In genomic region chr15:98792233-98793020, GRCm38 (mm10) we compare ENCODE assay signal across 8 mouse cellular contexts. TPM values are rescaled to one million over a fixed set of nuclear protein-coding genes. Genes with fewer than 3 reads are reported as not detected.
DNase-seq lines count a peak whose midpoint lies in the region; ATAC-seq and TF ChIP-seq lines count a peak whose summit lies in the region.
"Had no signal": no experiment of that assay in that cellular context is flagged by ENCODE, and none has a peak within 500 bp of the region (broad histone marks: within the 10 kb centered on the region; RNA-seq: fewer than 3 reads in every experiment).

No protein-coding gene starts in this region.

- H3K4me2 ChIP-seq in lung, embryonic 16.5 days (ENCODE audit: low read depth, low read length): no peak overlapping the region
- peak overlapping the region; percentile 46 for H3K4me2 ChIP-seq in forebrain, embryonic 13.5 days
- peak overlapping the region; percentile 34 for H3K4me2 ChIP-seq in liver, embryonic 12.5 days
- peak overlapping the region; percentile 49 for H3K4me2 ChIP-seq in stomach, embryonic 15.5 days

- ATAC-seq in lung, embryonic 16.5 days (ENCODE audit: low read depth): no peak
- peak; percentile 46; the same call in 1 of the 2 replicates for ATAC-seq in forebrain, embryonic 13.5 days
- ATAC-seq in liver, embryonic 12.5 days: no peak
- no peak for ATAC-seq in stomach, embryonic 15.5 days (ENCODE audit: insufficient read depth, low FRiP score, low read depth)
- ATAC-seq in megakaryocyte progenitor cell, adult 5-6 weeks (replicated peaks; ENCODE audit: poor library complexity): no peak

- DNase-seq in lung, adult 2 months: no peak
- DNase-seq in thymus, postnatal 36 days: no peak

- WGBS in lung, embryonic 16.5 days: 1% methylated on average over 75 of the region's 75 CpGs
- WGBS in lung, adult 2 months: 2% methylated on average over 75 of the region's 75 CpGs
- WGBS in forebrain, embryonic 13.5 days: under 1% methylated on average over 75 of the region's 75 CpGs
- WGBS in liver, embryonic 12.5 days (ENCODE audit: insufficient replicate concordance): 3% methylated on average over 60 of the region's 75 CpGs
- under 1% methylated on average over 75 of the region's 75 CpGs for WGBS in stomach, embryonic 15.5 days

- no peak for TF ChIP-seq POLR2A in lung, adult 2 months (IDR thresholded peaks at IDR 0.05; ENCODE audit: borderline replicate concordance, extremely low read depth, low read depth, low read length)

- H3K36me3 ChIP-seq in lung, embryonic 16.5 days (ENCODE audit: control insufficient read depth, insufficient read depth, low read length): no peaks in the 10 kb centered on the region
- no peaks in the 10 kb centered on the region for H3K36me3 ChIP-seq in forebrain, embryonic 13.5 days (ENCODE audit: poor library complexity, severe bottlenecking)
- no peaks in the 10 kb centered on the region for H3K36me3 ChIP-seq in liver, embryonic 12.5 days
- no peaks in the 10 kb centered on the region for H3K36me3 ChIP-seq in stomach, embryonic 15.5 days

- TF ChIP-seq CTCF in lung, adult 2 months (IDR thresholded peaks at IDR 0.05; ENCODE audit: insufficient read depth, low read length): no peak

- H3K9me3 ChIP-seq in lung, embryonic 16.5 days (ENCODE audit: control insufficient read depth, low read length): no peaks in the 10 kb centered on the region
- H3K9me3 ChIP-seq in forebrain, embryonic 13.5 days (replicated peaks): no peaks in the 10 kb centered on the region
- H3K9me3 ChIP-seq in liver, embryonic 12.5 days (replicated peaks): no peaks in the 10 kb centered on the region
- H3K9me3 ChIP-seq in stomach, embryonic 15.5 days: no peaks in the 10 kb centered on the region

- H3K4me1 ChIP-seq in lung, embryonic 16.5 days (replicated peaks; ENCODE audit: control insufficient read depth, insufficient read depth, low read length): peaks cover 20% of the 10 kb centered on the region
- H3K4me1 ChIP-seq in lung, adult 2 months (ENCODE audit: control insufficient read depth, insufficient read depth, low read length): peaks cover 13% of the 10 kb centered on the region; the same call in 1 of the 2 replicates
- peaks cover 33% of the 10 kb centered on the region for H3K4me1 ChIP-seq in forebrain, embryonic 13.5 days
- peaks cover 21% of the 10 kb centered on the region for H3K4me1 ChIP-seq in liver, embryonic 12.5 days
- peaks cover 39% of the 10 kb centered on the region for H3K4me1 ChIP-seq in stomach, embryonic 15.5 days

- no peak overlapping the region for H3K27ac ChIP-seq in lung, embryonic 16.5 days (ENCODE audit: low read length)
- no peak overlapping the region for H3K27ac ChIP-seq in forebrain, embryonic 13.5 days
- H3K27ac ChIP-seq in liver, embryonic 12.5 days: no peak overlapping the region
- H3K27ac ChIP-seq in stomach, embryonic 15.5 days: no peak overlapping the region

- H3K9ac ChIP-seq in lung, embryonic 16.5 days (ENCODE audit: low read length): no peak overlapping the region
- H3K9ac ChIP-seq in forebrain, embryonic 13.5 days: no peak overlapping the region
- no peak overlapping the region for H3K9ac ChIP-seq in liver, embryonic 12.5 days
- no peak overlapping the region for H3K9ac ChIP-seq in stomach, embryonic 15.5 days

- peak overlapping the region; percentile 15; the same call in 1 of the 2 replicates for H3K4me3 ChIP-seq in lung, embryonic 16.5 days (ENCODE audit: low read length)
- no peak overlapping the region for H3K4me3 ChIP-seq in lung, adult 2 months (replicated peaks; ENCODE audit: extremely low read depth, low read depth, low read length)
- H3K4me3 ChIP-seq in forebrain, embryonic 13.5 days: peak overlapping the region; percentile 27
- 0 out of 2 replicates have a peak overlapping the region, but pooled peaks have one; percentile 0 for H3K4me3 ChIP-seq in liver, embryonic 12.5 days
- H3K4me3 ChIP-seq in stomach, embryonic 15.5 days (replicated peaks): peak overlapping the region; percentile 29

- peaks cover 99% of the 10 kb centered on the region for H3K27me3 ChIP-seq in lung, embryonic 16.5 days (ENCODE audit: control insufficient read depth, insufficient read depth, low read depth, low read length)
- H3K27me3 ChIP-seq in forebrain, embryonic 13.5 days: peaks cover 98% of the 10 kb centered on the region
- H3K27me3 ChIP-seq in liver, embryonic 12.5 days (replicated peaks): peaks cover 100% of the 10 kb centered on the region
- H3K27me3 ChIP-seq in stomach, embryonic 15.5 days (replicated peaks): peaks cover 95% of the 10 kb centered on the region

RNA-seq across cellular contexts. Expression of gene Wnt1, which starts 2.8 kb away (rescaled TPM):
- not detected in 2 replicates for polyA plus RNA-seq in lung, embryonic 16.5 days (2015; fragmentation: Nextera tagmentation; extraction: Ambion mirVana)
- polyA plus RNA-seq in lung, adult 2 months (2012; rRNA removed): not detected in 2 replicates
- not detected in 2 replicates for polyA plus RNA-seq in forebrain, embryonic 13.5 days (2015; fragmentation: Nextera tagmentation; extraction: Ambion mirVana)
- not detected in 2 replicates for polyA plus RNA-seq in liver, embryonic 12.5 days (2016; fragmentation: Nextera tagmentation; extraction: Ambion mirVana)
- polyA plus RNA-seq in stomach, embryonic 15.5 days (2015; fragmentation: Nextera tagmentation; extraction: Ambion mirVana): not detected in 2 replicates
- total RNA-seq in megakaryocyte progenitor cell, adult 5-6 weeks (2015): not detected in 2 replicates
- total RNA-seq in megakaryocyte progenitor cell, adult 5-6 weeks (2017): not detected in 2 replicates
- total RNA-seq: common myeloid progenitor, adult 5-6 weeks had no signal

RNA-seq across cellular contexts. Expression of gene Wnt10b, which starts 14.5 kb away (rescaled TPM):
- polyA plus RNA-seq in lung, embryonic 16.5 days (2015; fragmentation: Nextera tagmentation; extraction: Ambion mirVana): 0.13 and 0.23 TPM in 2 replicates
- 21.8 and 37.4 TPM in 2 replicates for polyA plus RNA-seq in lung, adult 2 months (2012; rRNA removed)
- not detected in 2 replicates for polyA plus RNA-seq in forebrain, embryonic 13.5 days (2015; fragmentation: Nextera tagmentation; extraction: Ambion mirVana)
- polyA plus RNA-seq in liver, embryonic 12.5 days (2016; fragmentation: Nextera tagmentation; extraction: Ambion mirVana): not detected in 2 replicates
- 0.08 TPM in 1 of 2 replicates, not detected in the other for polyA plus RNA-seq in stomach, embryonic 15.5 days (2015; fragmentation: Nextera tagmentation; extraction: Ambion mirVana)
- 0.22 TPM in 1 of 2 replicates, not detected in the other for total RNA-seq in megakaryocyte progenitor cell, adult 5-6 weeks (2015)
- 0.54 TPM in 1 of 2 replicates, not detected in the other for total RNA-seq in megakaryocyte progenitor cell, adult 5-6 weeks (2017)

RNA-seq across cellular contexts. Expression of gene Ddn, which starts 16.9 kb away (rescaled TPM):
- polyA plus RNA-seq in lung, embryonic 16.5 days (2015; fragmentation: Nextera tagmentation; extraction: Ambion mirVana): not detected in 2 replicates
- polyA plus RNA-seq in lung, adult 2 months (2012; rRNA removed): 0.21 and 0.31 TPM in 2 replicates
- 0.05 and 0.15 TPM in 2 replicates for polyA plus RNA-seq in forebrain, embryonic 13.5 days (2015; fragmentation: Nextera tagmentation; extraction: Ambion mirVana)
- not detected in 2 replicates for polyA plus RNA-seq in liver, embryonic 12.5 days (2016; fragmentation: Nextera tagmentation; extraction: Ambion mirVana)
- not detected in 2 replicates for polyA plus RNA-seq in stomach, embryonic 15.5 days (2015; fragmentation: Nextera tagmentation; extraction: Ambion mirVana)
- not detected in 2 replicates for total RNA-seq in megakaryocyte progenitor cell, adult 5-6 weeks (2015)
- under 0.01 and 0.10 TPM in 2 replicates for total RNA-seq in megakaryocyte progenitor cell, adult 5-6 weeks (2017)

RNA-seq across cellular contexts. Expression of gene Arf3, which starts 29.4 kb away (rescaled TPM):
- polyA plus RNA-seq in lung, embryonic 16.5 days (2015; fragmentation: Nextera tagmentation; extraction: Ambion mirVana): 40.2 and 40.6 TPM in 2 replicates
- 110 and 166 TPM in 2 replicates for polyA plus RNA-seq in lung, adult 2 months (2012; rRNA removed)
- polyA plus RNA-seq in forebrain, embryonic 13.5 days (2015; fragmentation: Nextera tagmentation; extraction: Ambion mirVana): 49.2 and 55.1 TPM in 2 replicates
- polyA plus RNA-seq in liver, embryonic 12.5 days (2016; fragmentation: Nextera tagmentation; extraction: Ambion mirVana): 22.4 TPM in 2 replicates
- polyA plus RNA-seq in stomach, embryonic 15.5 days (2015; fragmentation: Nextera tagmentation; extraction: Ambion mirVana): 41.6 and 45.2 TPM in 2 replicates
- 32.3 and 35.2 TPM in 2 replicates for total RNA-seq in megakaryocyte progenitor cell, adult 5-6 weeks (2015)
- total RNA-seq in megakaryocyte progenitor cell, adult 5-6 weeks (2017): 32.2 and 36.9 TPM in 2 replicates

RNA-seq across cellular contexts. Expression of gene Prkag1, which starts 38.9 kb away (rescaled TPM):
- 106 TPM in 2 replicates for polyA plus RNA-seq in lung, embryonic 16.5 days (2015; fragmentation: Nextera tagmentation; extraction: Ambion mirVana)
- 51.0 and 62.8 TPM in 2 replicates for polyA plus RNA-seq in lung, adult 2 months (2012; rRNA removed)
- polyA plus RNA-seq in forebrain, embryonic 13.5 days (2015; fragmentation: Nextera tagmentation; extraction: Ambion mirVana): 95.9 and 99.4 TPM in 2 replicates
- polyA plus RNA-seq in liver, embryonic 12.5 days (2016; fragmentation: Nextera tagmentation; extraction: Ambion mirVana): 114 TPM in 2 replicates
- 82.4 and 85.6 TPM in 2 replicates for polyA plus RNA-seq in stomach, embryonic 15.5 days (2015; fragmentation: Nextera tagmentation; extraction: Ambion mirVana)
- 38.4 and 50.6 TPM in 2 replicates for total RNA-seq in megakaryocyte progenitor cell, adult 5-6 weeks (2015)
- total RNA-seq in megakaryocyte progenitor cell, adult 5-6 weeks (2017): 97.3 and 105 TPM in 2 replicates

Comparison
In these comparisons a context has a peak if more than half of its experiments do, and no peak if none do; other contexts are left out.
1. RNA of gene Wnt10b, which starts 14.5 kb away (polyA plus RNA-seq): 21.8 to 37.4 TPM in lung, adult 2 months; 0.13 to 0.23 TPM in lung, embryonic 16.5 days, 0.08 TPM in stomach, embryonic 15.5 days, not detected in liver, embryonic 12.5 days and not detected in forebrain, embryonic 13.5 days; every median in the first group is over 10 times any median in the second.